Mouse (Mus musculus) heart, embryonic 16.5 days (tissue): ENCODE measurements around the gene Cand1. TPM values are rescaled to one million over a fixed set of nuclear protein-coding genes. Genes with fewer than 3 reads are reported as not detected.
A peak's percentile ranks its signal among the peaks of the same experiment; 100 is the strongest.

Source experiments
- ATAC-seq: fragments of 200-750 bp; cut with Nextera tagmentation; replicated peaks from 2 replicates; pipeline ENCODE4 v1.8.0; 2017; ENCODE audit warnings: moderate number of reproducible peaks; ENCODE audit not compliant: insufficient read depth, low FRiP score; ENCODE audit errors: extremely low read depth
- H3K27ac ChIP-seq: fragments of 300-500 bp; sonication (generic); 2 replicates; pipeline ENCODE4 v1.5.1; 2014; ENCODE audit warnings: mild to moderate bottlenecking, low read length, control low read depth, moderate library complexity
- H3K27me3 ChIP-seq: fragments of 300-500 bp; sonication (generic); 2 replicates; pipeline ENCODE4 v1.6.1; 2014; ENCODE audit warnings: low read length, mixed read lengths; ENCODE audit not compliant: control insufficient read depth, insufficient read depth
- H3K36me3 ChIP-seq: fragments of 300-500 bp; sonication (generic); 2 replicates; pipeline ENCODE4 v1.6.1; 2014; ENCODE audit not compliant: control insufficient read depth, insufficient read depth
- H3K4me1 ChIP-seq: fragments of 300-500 bp; sonication (generic); 2 replicates; pipeline ENCODE4 v1.6.1; 2014; ENCODE audit warnings: low read length, mixed read lengths; ENCODE audit not compliant: control insufficient read depth, insufficient read depth
- H3K4me2 ChIP-seq: fragments of 300-500 bp; sonication (generic); 2 replicates; pipeline ENCODE4 v1.6.1; 2014; ENCODE audit warnings: low read depth, mild to moderate bottlenecking, control low read depth, low read length
- H3K4me3 ChIP-seq: fragments of 300-500 bp; sonication (generic); 2 replicates; pipeline ENCODE4 v1.5.1; 2014; ENCODE audit warnings: mild to moderate bottlenecking, control low read depth, low read length
- H3K9ac ChIP-seq: fragments of 300-500 bp; sonication (generic); 2 replicates; pipeline ENCODE4 v1.6.1; 2014; ENCODE audit warnings: low read length, control low read depth
- H3K9me3 ChIP-seq: fragments of 300-500 bp; sonication (generic); replicated peaks from 2 replicates; pipeline ENCODE4 v1.6.1; 2016; ENCODE audit warnings: low read length; ENCODE audit not compliant: control insufficient read depth
- WGBS: fragments of 180-500 bp; shearing (Covaris S2); extraction: QIAGEN DNeasy Blood & Tissue Kit; methylation state at CpG from one replicate; pipeline ENCODE4 v1.1.7; 2014; 5-methylcytosine and 5-hydroxymethylcytosine counted together
- polyA plus RNA-seq: library from polyadenylated mRNA; unstranded; fragments of >200 nt; fragmentation: Nextera tagmentation; extraction: Ambion mirVana; gene quantifications from 2 replicates; pipeline ENCODE4 v1.2.1, GENCODE M21; 2015

The Cand1 gene
- polyA plus RNA-seq = 34.6 and 37.6 TPM in 2 replicates

DNA sequence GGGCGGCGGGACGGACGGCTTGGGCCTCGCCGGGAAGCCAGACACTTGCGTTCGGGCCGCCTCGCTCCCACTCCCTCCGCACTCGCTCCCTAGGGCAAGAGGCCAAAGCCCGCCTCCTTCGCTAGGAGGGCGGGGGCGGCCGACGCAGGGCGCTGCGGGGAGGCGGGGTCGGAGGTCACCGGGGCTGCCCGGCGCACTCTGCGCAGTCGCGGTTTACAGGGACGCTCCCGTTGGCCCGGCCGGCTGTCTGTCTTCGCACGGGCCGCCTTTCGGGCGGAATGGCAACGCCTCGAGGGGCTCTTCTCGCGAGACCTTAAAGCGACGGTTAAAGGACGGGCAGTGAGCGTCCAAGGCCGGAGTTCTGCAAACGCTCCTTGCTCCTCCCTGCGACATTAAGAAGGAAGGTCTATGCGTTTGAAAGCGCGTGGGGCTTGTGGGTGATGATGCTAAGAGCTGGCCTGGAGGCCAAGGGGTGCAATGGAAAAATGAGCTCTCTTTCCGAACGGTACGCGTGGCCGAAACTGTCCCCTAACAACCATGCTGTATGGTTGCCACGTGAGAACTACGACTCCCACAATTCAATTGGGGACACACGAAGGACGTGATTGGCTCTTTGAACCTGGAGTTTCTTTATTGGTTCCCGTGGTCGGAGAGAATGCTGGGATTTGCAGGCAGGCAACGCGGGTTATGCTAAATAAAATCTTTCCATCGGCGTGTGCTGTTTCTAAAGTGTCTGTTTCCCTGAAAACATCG lies at the start of gene Cand1:
Cand1 (minus strand) TSS at position 87 of the 753 bp plus-strand sequence.
- Histone ChIP-seq H3K4me3 (peak within 1 kb of the TSS; percentile 71), H3K36me3 (peaks cover 6% of the 10 kb centered on the region), H3K4me1 (peaks cover 19% of the 10 kb centered on the region), H3K9me3 (no peaks in the 10 kb centered on the region), H3K27ac (peak within 1 kb of the TSS; percentile 99), H3K27me3 (no peaks in the 10 kb centered on the region), H3K9ac (peak within 1 kb of the TSS; percentile 88), H3K4me2 (peak within 1 kb of the TSS; percentile 90)
- under 1% methylated on average over 67 of the region's 67 CpGs for WGBS
- ATAC-seq = peak; percentile 98

DNA sequence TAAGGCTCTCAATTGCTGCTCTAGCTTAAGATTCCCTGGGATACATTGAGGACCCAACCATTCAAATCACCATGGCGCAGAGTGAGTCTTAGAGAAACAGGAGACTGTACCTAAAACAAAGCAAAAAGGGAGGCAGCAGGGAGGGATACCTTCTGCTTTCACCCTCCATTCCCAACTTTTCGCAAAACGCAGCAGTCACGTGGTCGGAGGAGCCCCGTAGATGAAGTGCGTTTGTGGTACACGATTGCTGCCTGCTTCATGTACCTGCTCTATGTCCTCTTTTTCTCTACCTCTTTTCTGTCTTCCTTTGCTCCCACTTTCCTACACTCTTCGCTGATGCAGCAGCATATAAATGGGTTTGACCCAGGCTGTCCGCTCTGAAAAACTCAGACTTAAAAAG lies 39.0 kb upstream of the Cand1 start:
- Histone ChIP-seq H3K9me3 (no peaks in the 10 kb centered on the region; the same call in 1 of the 2 replicates), H3K4me1 (no peaks in the 10 kb centered on the region), H3K27me3 (no peaks in the 10 kb centered on the region), H3K4me2 (no peak overlapping the region), H3K36me3 (no peaks in the 10 kb centered on the region), H3K27ac (no peak overlapping the region), H3K4me3 (no peak overlapping the region), H3K9ac (no peak overlapping the region)
- 79% methylated on average over 10 of the region's 10 CpGs for WGBS
- no peak for ATAC-seq

DNA sequence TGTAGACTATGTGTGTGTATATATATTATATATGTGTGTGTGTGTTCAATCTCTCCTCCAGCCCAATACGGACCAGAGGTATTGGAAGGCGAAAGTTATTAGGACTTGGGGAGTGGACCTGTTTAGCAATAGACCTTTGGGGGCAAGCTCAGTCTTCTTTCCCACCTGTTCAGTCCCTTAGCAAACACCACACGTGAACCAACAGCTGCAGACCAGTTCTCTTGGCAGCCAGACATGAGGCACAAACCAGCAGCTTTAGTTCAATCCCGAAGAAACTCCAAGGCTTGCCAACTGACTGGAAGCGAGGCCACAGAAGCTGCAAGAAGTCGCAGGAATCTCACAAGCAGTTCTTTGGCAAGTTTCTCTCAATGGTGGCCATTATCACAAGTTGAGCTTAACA lies 34.5 kb upstream of the Cand1 start:
- no peak overlapping the region for H3K4me2 ChIP-seq
- no peak overlapping the region for H3K9ac ChIP-seq
- no peak for ATAC-seq
- H3K9me3 ChIP-seq = no peaks in the 10 kb centered on the region; the same call in 1 of the 2 replicates
- no peaks in the 10 kb centered on the region for H3K36me3 ChIP-seq
- no peak overlapping the region for H3K4me3 ChIP-seq
- H3K4me1 ChIP-seq = no peaks in the 10 kb centered on the region
- 89% methylated on average over 6 of the region's 6 CpGs for WGBS
- H3K27ac ChIP-seq = no peak overlapping the region
- H3K27me3 ChIP-seq = no peaks in the 10 kb centered on the region

DNA sequence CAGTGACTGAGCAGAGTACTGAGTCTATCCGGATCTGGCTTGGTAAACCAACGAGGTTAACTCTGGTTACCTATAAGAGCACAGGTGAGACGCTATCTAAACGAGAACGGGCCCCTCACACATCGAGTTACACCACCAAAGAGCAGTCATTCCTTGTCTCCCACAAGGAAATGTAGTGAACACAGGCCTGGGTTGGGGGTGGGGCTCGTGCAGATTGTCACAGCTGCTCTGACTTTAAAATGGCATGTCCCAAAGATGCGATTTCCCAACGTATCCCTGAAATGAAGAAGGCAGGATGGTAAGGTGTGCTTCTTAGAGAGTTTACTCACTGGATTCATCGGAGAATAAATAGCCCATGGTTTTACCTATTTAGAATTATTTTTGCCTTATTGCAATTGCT lies 32.7 kb upstream of the Cand1 start:
- WGBS = 72% methylated on average over 10 of the region's 10 CpGs
- no peak for ATAC-seq
- no peaks in the 10 kb centered on the region for H3K4me1 ChIP-seq
- H3K9me3 ChIP-seq = no peaks in the 10 kb centered on the region; the same call in 1 of the 2 replicates
- no peak overlapping the region for H3K4me3 ChIP-seq
- no peaks in the 10 kb centered on the region for H3K36me3 ChIP-seq
- no peak overlapping the region for H3K4me2 ChIP-seq
- H3K9ac ChIP-seq = no peak overlapping the region
- no peak overlapping the region for H3K27ac ChIP-seq
- H3K27me3 ChIP-seq = no peaks in the 10 kb centered on the region

DNA sequence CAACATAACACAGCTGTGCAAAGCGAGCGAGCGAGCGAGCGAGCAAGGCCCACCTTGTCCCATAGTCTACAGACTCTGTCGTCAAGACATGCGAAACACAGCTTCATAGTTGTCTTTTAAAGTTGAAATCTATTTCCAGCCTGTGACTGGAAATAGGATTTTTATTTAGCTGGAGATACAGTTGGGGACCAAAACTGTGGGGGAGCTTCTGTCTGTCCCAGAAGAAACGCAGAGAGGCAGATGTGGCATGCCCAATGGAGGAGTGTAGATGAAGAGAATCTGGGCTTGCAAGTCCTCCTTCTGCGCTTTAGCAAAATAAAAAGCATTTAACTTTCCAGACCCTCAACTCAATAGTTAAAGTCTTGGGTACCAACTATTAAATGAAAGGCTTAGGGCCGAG lies 32.1 kb upstream of the Cand1 start:
- Histone ChIP-seq H3K9me3 (no peaks in the 10 kb centered on the region; the same call in 1 of the 2 replicates), H3K4me2 (no peak overlapping the region), H3K4me3 (no peak overlapping the region), H3K9ac (no peak overlapping the region), H3K4me1 (no peaks in the 10 kb centered on the region), H3K36me3 (no peaks in the 10 kb centered on the region), H3K27ac (no peak overlapping the region), H3K27me3 (no peaks in the 10 kb centered on the region)
- 89% methylated on average over 10 of the region's 10 CpGs for WGBS
- no peak for ATAC-seq

DNA sequence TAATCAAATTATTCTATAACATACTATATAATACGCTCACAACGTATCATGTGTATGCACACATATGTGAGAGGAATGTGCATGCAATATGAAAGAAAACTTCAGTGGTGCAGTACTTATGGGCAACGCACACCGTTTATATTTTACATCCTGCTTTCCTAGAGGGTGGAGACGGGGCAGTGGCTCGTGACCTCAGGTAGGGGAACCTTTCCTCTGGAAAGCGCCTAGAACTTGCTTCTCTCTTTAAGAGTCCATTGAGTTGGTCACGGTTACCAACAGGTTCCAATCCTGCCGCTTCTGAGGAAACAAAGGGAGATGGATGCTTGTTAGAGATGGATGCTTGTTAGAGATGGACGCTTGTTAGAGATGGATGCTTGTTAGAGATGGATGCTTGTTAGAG lies 31.2 kb upstream of the Cand1 start:
- WGBS = 83% methylated on average over 10 of the region's 10 CpGs

DNA sequence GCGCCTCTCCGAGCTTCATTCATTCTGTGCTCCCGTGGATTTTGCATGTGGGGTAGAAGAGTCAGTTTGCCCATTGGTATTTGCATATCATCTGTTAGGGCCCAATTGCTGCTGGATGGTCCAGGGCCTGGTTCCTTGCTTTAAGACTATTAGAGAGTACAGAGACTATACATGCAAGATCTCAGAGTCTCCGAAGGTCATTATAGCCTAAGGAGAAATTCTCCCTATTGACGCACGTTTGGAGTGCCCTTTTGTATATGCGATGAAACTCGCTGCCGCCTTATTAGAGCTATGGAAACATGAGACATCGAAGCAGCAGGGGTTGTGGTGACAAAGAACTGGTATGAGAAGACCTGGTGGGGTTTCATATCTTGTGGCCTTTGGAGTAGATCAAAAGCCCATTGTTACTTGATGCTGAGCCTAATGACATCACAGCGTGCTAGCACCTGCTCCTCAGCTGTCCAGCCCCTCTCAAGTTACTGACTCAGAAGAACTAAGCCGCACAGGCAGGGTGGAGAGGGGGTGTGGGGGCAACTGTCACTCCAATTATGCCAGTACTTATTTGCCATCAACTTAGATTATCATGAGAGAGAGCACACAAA lies 30.6 kb upstream of the Cand1 start:
- WGBS = 85% methylated on average over 12 of the region's 12 CpGs

More for the DNA sequence above, 31.2 kb upstream of the Cand1 start:
- H3K4me2 ChIP-seq = no peak overlapping the region
- H3K27me3 ChIP-seq = no peaks in the 10 kb centered on the region
- no peak overlapping the region for H3K27ac ChIP-seq
- no peaks in the 10 kb centered on the region; the same call in 1 of the 2 replicates for H3K9me3 ChIP-seq
- no peaks in the 10 kb centered on the region for H3K36me3 ChIP-seq
- H3K4me3 ChIP-seq = no peak overlapping the region
- no peaks in the 10 kb centered on the region for H3K4me1 ChIP-seq
- ATAC-seq = no peak
- H3K9ac ChIP-seq = no peak overlapping the region

DNA sequence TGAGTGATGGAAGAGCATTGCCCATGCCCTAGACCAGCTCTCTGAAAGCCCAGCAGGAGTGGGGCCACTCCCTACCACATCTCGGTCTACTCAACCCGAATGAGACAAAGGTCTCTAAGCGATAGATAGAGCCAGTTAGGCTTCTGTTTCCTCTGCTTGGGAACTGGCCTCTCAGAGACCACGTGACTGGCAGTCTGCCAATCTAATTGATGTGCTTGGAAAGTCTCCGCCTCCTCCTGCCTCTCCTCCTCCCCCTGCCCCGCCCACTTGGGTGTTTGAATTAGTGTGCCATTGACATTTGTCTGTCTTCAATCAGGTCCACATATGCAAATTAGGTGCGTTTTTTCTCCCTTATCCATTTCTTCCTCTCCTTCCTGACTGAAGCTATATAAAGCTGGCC lies 24.9 kb upstream of the Cand1 start:
- Histone ChIP-seq H3K4me1 (no peaks in the 10 kb centered on the region), H3K27ac (no peak overlapping the region)

More for the DNA sequence above, 30.6 kb upstream of the Cand1 start:
- no peaks in the 10 kb centered on the region; the same call in 1 of the 2 replicates for H3K9me3 ChIP-seq
- no peak overlapping the region for H3K4me3 ChIP-seq
- H3K27ac ChIP-seq = no peak overlapping the region
- no peaks in the 10 kb centered on the region for H3K4me1 ChIP-seq
- no peak for ATAC-seq
- no peaks in the 10 kb centered on the region for H3K27me3 ChIP-seq
- no peak overlapping the region for H3K4me2 ChIP-seq
- no peaks in the 10 kb centered on the region for H3K36me3 ChIP-seq
- no peak overlapping the region for H3K9ac ChIP-seq

DNA sequence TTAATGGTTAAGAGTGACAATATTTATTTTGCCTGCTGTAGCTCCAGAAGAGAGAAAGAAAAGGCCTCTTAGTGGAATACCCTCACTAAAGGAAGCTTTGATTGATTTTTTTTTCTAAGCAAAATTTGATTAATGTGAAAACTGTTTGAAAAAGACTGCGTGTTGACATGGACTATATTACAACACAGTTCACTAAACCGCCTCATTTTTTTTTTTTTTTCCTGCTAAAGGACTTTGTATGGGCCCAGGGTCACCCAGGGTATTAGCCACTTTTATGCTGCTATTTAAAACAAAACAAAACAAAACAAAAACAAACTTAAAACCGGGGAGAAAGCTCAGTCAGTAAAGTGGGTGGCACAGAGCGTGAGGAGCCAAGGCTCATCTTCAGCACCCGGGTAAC lies 23.0 kb upstream of the Cand1 start:
- H3K9ac ChIP-seq = no peak overlapping the region
- ATAC-seq = no peak
- no peak overlapping the region for H3K27ac ChIP-seq
- H3K36me3 ChIP-seq = no peaks in the 10 kb centered on the region
- H3K4me1 ChIP-seq = no peaks in the 10 kb centered on the region
- 85% methylated on average over 5 of the region's 5 CpGs for WGBS
- H3K4me2 ChIP-seq = no peak overlapping the region
- no peaks in the 10 kb centered on the region for H3K27me3 ChIP-seq
- no peak overlapping the region for H3K4me3 ChIP-seq
- no peaks in the 10 kb centered on the region for H3K9me3 ChIP-seq

More for the DNA sequence above, 24.9 kb upstream of the Cand1 start:
- Histone ChIP-seq H3K4me2 (no peak overlapping the region), H3K4me3 (no peak overlapping the region), H3K9ac (no peak overlapping the region), H3K36me3 (no peaks in the 10 kb centered on the region), H3K27me3 (no peaks in the 10 kb centered on the region), H3K9me3 (no peaks in the 10 kb centered on the region)
- WGBS = 67% methylated on average over 7 of the region's 7 CpGs
- ATAC-seq = no peak
